Mouse (Mus musculus) lung, adult 2 months (tissue): ENCODE measurements around the gene 4932414N04Rik. TPM values are rescaled to one million over a fixed set of nuclear protein-coding genes. Genes with fewer than 3 reads are reported as not detected.
"Not testable (repeated sequence)": the region's sequence is repeated elsewhere in the genome, so short reads cannot be mapped to it uniquely, and the experiment has no call there.

Experiments
- DNase-seq: peaks from one replicate; pipeline ENCODE4 v3.0.0; 2022
- H3K4me1 ChIP-seq: fragments of 200-500 bp; 2 replicates; pipeline ENCODE4 v1.6.1; 2011; ENCODE audit warnings: low read length; ENCODE audit not compliant: control insufficient read depth, insufficient read depth
- H3K4me3 ChIP-seq: fragments of 200-500 bp; replicated peaks from 2 replicates; pipeline ENCODE3; 2011; ENCODE audit warnings: low read depth, mild to moderate bottlenecking, control low read depth, low read length; ENCODE audit errors: extremely low read depth
- CTCF ChIP-seq: fragments of 200-500 bp; IDR thresholded peaks from 2 replicates; pipeline ENCODE4 v1.5.1; 2011; ENCODE audit warnings: mild to moderate bottlenecking, low read length, control low read depth; ENCODE audit not compliant: insufficient read depth
- POLR2A ChIP-seq: fragments of 200-500 bp; IDR thresholded peaks from 2 replicates; pipeline ENCODE4 v1.6.1; 2011; ENCODE audit warnings: low read depth, mild to moderate bottlenecking, control low read depth, low read length, borderline replicate concordance; ENCODE audit errors: extremely low read depth
- WGBS: fragments of 180-500 bp; shearing (Covaris S2); methylation state at CpG from one replicate; pipeline ENCODE4 v1.1.7; 2018; 5-methylcytosine and 5-hydroxymethylcytosine counted together
- polyA plus RNA-seq: library from polyadenylated mRNA; depleted of rRNA; stranded (reverse); fragments of >200 nt; gene quantifications from 2 replicates; pipeline ENCODE4 v1.2.3, GENCODE M21; 2012; rRNA removed

The 4932414N04Rik gene
- not detected in 2 replicates for polyA plus RNA-seq

DNA sequence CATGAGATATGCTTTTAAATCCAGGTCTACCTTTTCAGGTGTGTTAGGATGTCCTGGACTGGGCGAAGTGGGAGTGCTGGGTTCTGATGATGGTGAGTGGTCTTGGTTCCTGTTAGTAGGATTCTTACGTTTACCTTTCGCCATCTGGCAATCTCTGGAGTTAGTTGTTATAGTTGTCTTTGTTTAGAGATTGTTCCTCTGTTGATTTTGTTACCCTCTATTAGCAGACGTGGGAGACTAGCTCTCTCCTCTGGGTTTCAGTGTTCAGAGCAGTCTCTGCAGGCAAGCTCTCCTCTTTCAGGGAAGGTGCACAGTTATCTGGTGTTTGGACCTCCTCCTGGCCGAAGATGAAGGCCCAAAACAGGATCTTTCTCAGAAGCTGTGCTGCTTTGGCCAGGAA, at the start of gene 4932414N04Rik:
Gene 4932414N04Rik (plus strand): TSS at position 301 of the 400 bp plus-strand sequence.
- DNase-seq, H3K4me3 ChIP-seq, H3K4me1 ChIP-seq: not testable (repeated sequence)
- 54% methylated on average over 2 of the region's 5 CpGs for WGBS

DNA sequence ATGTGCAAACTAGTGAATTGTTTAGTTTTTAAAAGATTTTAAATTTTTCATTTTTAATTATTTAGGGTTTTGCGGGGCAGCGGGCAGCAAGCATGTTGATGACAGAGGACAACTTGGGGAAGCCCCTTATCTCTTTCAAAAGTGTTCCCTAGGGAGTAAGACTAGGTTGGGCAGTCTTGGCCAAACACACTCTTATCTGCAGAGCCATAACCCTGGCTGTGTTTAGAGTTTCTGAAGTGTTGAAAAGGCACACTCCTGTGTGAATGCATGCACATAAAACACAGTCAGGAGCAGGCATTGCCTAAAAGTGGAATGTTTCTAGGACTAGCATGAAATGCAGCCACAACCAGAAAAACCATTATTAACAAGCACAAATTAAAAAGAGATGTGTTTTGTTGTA, 75.9 kb downstream of the 4932414N04Rik start:
- WGBS = 37% methylated on average over 2 of the region's 2 CpGs
- Histone ChIP-seq H3K4me3 (no peak overlapping the region), H3K4me1 (no peaks in the 10 kb centered on the region)
- DNase-seq = no peak
- no peak for TF ChIP-seq CTCF
- TF ChIP-seq POLR2A = no peak

DNA sequence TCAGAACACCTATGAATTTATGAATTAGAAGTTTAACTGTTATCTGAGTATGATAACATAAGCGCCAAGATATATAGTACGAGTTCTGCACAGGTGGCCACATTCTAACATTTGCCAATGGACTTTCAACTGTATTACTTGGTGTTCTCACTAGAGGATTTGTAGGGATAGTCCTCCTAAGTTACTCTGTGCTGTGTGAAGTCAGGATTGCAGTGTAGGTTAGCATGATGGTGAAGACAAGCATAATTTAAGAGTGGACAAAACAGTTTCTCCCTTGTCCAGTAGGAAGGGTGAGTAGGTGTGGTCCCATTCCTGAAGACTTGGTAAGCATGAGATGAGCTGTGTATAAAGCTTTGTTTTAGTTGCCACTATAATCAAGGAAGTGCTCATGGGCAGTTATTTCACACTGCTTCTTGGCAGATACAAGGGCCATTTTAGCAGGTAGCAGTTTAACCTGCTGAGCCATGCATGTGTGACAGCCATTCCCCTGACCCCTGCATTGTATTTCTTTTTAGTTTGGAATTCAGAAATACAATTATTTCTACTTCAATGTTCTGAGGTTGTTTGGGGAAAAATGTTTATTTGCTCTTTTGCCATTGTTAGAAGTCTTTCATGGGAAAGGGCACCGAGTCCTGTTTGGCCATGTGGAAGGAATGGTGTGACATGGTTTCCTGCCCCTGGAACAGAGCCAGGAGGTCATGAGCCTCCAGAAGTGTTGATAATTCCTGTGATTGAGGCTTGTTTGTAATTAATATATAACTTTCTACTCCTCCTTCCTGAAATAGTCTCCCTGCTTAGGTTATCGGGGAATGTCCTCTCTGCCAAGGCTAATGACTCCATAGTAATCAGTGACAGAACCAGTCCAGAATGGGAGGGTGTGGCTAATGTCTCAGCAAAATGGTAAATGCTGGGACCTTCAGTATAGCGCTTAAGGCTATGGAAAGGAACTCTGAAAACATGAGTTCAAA, 83.8 kb downstream of the 4932414N04Rik start:
- WGBS = 64% methylated on average over 5 of the region's 5 CpGs
- Histone ChIP-seq H3K4me3 (no peak overlapping the region), H3K4me1 (no peaks in the 10 kb centered on the region)
- TF ChIP-seq CTCF (no peak), POLR2A (no peak)
- no peak for DNase-seq

DNA sequence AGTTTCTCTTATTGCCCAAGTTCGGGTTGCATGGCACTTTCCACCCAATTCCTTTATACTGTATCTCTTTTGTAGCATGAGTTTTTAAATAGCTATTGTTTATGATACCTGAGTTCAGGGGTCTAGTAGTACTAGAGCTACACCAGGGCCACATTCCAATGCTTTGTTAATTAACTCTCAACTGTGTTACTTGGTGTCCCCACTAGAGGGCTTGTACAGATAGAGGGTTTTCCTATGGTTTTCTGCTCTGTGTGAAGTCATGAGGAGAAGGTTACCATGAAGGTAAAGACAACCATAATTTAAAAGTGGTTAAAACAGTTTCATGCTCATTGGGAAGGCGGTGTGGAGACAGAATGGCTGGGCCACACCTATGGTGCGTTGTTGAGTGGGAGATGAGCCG, 88.3 kb downstream of the 4932414N04Rik start:
- 83% methylated on average over 4 of the region's 4 CpGs for WGBS
- Histone ChIP-seq H3K4me3 (no peak overlapping the region), H3K4me1 (no peaks in the 10 kb centered on the region)
- no peak for DNase-seq
- no peak for TF ChIP-seq POLR2A
- TF ChIP-seq CTCF = no peak

DNA sequence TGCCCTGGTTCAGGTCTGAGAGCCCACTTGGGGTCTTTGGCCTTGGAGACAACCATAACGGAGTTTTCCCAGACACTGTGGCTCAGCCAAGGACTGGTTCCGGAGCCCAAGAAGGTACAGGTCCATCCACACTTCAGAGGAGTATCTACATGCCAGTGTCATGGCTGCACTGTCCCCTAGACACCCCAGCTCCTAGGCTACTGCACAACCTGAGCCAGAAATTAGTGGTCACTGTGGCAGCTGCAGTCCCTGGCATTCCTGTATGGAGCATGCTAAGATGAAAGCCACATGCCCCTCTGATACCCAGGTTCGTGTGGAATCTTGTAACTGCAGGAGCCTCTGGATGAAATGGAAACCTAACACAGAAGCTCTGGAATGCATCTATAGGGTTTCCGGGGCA, 99.9 kb downstream of the 4932414N04Rik start:
- DNase-seq = no peak
- H3K4me1 ChIP-seq = no peaks in the 10 kb centered on the region
- WGBS = 76% methylated on average over 4 of the region's 4 CpGs
- no peak for TF ChIP-seq POLR2A
- TF ChIP-seq CTCF = no peak
- H3K4me3 ChIP-seq = no peak overlapping the region

DNA sequence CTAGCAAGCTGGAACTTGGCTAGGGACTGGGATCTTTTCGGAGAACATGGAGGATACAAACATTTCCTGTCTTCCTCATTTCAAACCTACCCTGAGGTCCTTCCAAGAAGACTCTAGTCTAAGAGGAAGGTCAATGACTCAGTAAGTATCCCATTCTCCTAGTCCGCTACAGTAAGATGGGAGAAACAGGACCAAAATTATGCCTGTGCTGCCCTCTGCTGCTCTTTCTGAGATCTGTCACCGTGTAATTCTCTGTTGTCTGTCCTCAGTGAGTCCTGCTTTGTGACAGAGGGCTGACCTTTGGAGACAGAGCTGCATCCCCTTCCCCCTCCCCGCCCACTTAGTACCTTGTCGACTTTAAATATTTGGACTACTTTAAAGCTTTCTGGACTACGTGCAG, 100.5 kb downstream of the 4932414N04Rik start:
- no peak overlapping the region for H3K4me3 ChIP-seq
- H3K4me1 ChIP-seq = no peaks in the 10 kb centered on the region
- no peak for DNase-seq
- 17% methylated on average over 6 of the region's 6 CpGs for WGBS
- TF ChIP-seq POLR2A (no peak), CTCF (0 out of 2 replicates have a peak, but pooled peaks have one; percentile 4)

DNA sequence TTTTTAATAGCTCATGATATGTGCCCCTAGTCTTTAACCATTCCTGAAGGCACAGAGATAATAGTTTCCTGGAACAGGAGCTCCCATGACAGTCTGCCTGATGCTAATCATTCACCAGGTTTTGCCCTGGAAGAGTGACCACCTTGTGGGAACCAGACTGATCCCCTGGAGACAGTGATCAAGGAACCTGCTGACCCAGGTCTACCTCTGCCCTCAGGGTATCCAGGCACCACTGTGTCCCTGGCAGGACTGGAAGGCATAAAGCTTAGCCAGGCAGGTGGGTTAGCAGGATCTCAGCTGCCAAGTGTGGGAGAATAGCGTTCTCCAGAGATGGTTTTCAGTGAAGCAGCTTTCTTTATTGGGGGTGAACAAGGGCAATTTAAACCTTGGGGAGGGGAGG, 109.1 kb downstream of the 4932414N04Rik start:
- 73% methylated on average over 1 of the region's 1 CpGs for WGBS
- Histone ChIP-seq H3K4me3 (no peak overlapping the region), H3K4me1 (no peaks in the 10 kb centered on the region)
- no peak for DNase-seq
- no peak for TF ChIP-seq CTCF
- no peak for TF ChIP-seq POLR2A

DNA sequence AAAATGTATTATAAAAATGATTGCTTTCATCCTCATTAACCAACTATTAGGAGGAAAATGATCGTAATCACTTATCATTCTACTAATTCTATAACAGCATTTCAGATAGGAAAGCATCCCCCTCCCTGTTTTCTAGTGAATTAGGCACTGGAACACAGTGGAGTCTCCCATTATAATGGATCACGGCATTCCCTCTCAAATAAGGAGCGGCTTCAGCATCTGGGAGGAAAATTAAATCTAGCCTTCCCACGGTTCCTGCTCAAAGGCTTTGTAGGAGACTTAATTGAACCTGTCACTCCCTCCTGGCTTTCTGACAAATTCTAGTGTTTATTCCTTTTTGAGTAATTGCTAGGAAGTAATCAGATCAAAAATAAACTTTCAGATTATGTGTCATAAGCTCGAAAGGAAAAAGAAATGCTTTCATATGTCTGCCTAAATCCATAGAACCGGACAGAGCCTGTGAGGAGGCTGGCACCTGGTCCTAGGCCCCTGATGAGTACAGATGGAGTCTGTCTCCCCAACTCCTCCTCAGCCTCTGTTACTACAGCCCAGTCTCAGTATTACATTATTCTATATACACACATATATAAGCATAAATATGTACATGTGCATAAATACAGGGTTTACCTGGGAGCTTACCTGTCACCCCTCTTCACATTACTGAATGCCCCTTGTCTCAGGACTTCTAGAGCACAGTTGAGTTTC, 111.1 kb downstream of the 4932414N04Rik start:
- Histone ChIP-seq H3K4me1 (no peaks in the 10 kb centered on the region), H3K4me3 (no peak overlapping the region)
- TF ChIP-seq CTCF = no peak
- DNase-seq = no peak
- 51% methylated on average over 6 of the region's 6 CpGs for WGBS

DNA sequence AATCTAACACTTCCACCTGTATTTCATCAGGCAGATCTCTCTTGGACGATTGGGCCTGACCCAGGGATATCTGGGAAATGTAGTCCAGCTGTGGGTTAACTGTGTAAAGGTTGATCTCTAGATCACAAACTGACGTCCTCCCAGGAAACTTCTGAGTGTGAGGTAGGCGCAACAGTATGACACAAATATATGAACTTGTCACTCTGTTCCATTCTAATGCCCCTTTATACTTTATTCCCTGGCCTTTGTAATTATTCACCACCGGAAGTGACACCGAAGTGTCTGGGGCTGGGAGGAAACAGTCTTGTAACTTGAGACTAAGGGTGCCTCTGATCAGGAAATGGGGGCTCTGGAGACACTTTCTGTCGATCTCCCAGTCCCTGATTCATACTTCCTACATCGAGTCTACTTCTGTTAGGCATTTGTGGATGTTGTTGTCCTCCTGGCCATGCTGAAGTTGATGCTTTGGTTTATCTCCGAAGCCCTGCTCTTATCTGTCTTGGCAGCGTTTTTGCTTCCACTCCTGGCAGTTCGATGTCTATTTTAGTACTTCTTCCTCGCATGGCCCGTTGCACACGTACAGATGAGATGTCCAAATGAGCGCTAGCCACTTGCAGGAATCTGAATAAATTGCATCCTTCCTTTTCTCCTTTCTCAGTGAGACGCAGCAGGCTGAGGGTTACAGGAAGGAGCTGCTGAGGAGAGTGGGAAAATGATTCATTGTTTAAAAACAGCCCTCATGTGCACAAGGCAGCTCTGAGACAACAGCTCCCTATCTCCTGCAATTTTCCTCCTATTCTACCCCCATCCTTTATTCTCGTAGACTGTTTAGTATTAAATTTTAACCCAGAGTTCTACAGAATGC, 126.2 kb downstream of the 4932414N04Rik start:
- H3K4me1 ChIP-seq = peaks cover 2% of the 10 kb centered on the region; the same call in 1 of the 2 replicates
- TF ChIP-seq CTCF = no peak
- no peak for TF ChIP-seq POLR2A
- DNase-seq = no peak
- 20% methylated on average over 16 of the region's 16 CpGs for WGBS
- no peak overlapping the region for H3K4me3 ChIP-seq

DNA sequence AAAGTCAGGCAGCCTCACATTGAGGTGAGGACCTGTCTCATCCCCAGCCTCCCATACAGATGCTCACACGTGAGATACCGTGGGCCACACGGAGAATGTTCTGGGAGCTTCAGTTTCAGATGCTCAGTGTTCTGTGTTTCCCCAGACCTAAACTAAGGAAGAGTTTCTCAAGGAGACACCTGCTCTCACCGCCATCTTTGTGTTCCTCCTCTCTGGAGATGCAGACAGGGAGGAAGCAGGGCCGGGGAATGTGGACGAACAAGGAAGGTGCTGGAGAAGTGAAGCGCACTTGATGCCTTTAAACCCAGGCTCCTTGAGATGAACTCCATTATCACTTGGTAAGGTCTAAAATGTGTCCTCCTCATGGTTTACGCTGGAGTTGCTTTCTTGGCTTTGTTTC, 127.4 kb downstream of the 4932414N04Rik start:
- 95% methylated on average over 8 of the region's 8 CpGs for WGBS
- H3K4me3 ChIP-seq, DNase-seq, H3K4me1 ChIP-seq: not testable (repeated sequence)
